Mouse (Mus musculus) layer of hippocampus, adult 9-10 months (tissue): ENCODE data around the gene Neurl3.

Experiments
- DNase-seq: peaks from one replicate; pipeline ENCODE4 v3.0.0; 2022; ENCODE audit warnings: low spot score

Gene Neurl3

DNA sequence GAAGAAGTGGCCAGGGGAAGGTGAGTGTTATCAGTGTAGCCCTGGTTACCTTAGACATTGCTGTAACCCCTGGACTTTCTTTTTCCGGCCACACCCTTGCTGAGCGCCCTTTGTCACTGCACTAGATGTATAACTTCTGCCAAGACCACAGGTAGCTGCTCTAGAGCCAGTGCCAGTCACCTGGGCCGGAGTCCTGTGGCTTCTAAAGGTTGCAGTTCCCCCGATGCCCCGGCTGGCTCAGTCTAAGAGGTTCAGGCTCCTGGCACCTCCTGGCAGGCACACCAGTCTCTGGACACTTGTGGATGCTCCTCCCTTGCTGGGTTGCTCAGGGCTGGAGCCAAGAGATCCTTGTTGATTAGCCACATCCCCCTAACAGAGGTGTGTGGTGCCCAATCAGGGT lies at the start of gene Neurl3:
TSS of gene Neurl3 (minus strand) at position 225 of the 400 bp plus-strand sequence.
- DNase-seq = no peak

DNA sequence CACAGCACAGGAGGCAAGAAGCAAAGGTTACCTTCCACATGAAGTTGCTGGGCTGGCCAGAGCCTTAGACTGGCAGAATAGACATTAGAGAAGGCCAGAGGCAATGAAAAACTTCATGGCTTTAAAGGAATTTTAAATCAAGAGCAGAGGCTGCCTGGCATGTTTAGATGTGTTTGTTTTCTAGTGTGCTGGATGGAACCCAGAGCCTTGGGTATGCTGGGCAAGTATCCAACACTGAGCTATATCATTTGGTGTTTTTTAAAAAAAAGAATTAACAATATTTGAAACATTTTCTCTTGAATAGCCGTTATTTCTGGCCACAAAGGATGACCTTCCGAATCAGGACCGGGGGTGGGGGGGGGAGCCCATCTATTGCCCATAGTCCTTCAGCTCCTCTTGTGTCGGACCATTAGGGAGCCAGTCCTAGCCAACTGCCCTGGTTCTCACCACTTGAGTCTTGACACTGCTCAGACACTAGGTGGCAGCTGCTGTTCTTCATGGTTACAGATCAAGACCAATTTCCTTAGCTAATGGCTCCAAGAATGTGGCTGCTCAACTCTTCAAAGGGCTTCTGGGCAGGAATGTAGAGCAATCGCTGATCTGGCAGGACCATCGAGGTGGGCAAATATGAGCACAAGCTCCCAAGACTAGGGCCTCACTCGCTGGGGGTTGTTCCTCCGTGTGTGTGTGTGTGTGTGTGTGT lies 49.4 kb upstream of the Neurl3 start:
- DNase-seq = no peak

DNA sequence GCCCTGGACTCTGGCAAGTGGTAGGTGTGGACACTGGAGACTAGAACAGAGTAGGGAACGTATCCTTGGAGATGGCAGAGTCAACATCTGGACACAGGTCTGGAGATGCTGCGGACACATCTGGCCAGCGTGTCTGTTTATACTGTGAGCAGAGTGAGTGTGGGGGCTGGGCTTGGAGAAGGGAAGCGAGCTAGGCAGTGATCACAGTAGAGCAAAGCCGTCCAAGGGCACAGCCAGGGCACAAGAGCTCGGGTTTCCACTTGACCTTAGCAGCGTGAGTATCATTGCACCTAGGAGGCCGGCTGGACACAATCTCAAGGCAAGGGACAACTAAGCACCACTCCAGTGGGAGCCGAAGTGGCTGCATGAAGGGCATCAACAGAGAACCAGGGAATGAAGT lies 48.6 kb upstream of the Neurl3 start:
- DNase-seq = no peak

DNA sequence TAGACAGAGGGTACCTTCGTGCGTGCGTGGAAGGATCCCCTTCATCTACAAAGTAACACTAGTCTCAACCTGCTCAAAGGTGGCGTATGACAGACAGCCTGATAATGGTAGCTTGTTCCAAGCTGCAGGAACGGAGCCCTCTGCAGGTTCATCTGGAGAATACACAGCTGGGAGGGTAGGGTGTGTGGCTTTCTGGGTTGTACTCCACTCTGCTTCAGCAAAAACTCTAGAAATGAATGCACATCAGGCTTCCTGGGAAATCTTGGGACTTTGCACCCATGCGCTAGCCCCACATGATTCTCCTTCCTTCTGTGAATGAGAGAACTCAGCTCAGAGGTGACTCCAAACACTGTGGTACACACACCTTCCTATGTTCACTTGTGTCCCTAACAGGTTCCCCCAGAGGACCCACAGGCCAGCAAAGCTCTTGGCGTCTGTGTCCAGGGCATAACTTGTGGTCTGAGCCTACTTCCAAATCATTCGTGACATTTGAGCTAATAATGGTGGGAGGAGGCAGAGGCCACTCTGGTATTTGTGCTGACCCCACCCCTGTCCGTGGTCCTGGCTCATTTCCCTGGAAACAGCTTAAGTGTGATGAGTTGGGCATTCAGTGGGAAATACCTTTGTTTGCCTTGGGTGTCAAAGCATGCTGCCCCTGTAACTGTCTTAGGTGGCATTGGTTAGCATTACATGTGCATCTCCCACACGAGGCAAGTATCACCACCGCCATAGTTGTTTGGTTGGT lies 47.5 kb upstream of the Neurl3 start:
- DNase-seq = no peak

DNA sequence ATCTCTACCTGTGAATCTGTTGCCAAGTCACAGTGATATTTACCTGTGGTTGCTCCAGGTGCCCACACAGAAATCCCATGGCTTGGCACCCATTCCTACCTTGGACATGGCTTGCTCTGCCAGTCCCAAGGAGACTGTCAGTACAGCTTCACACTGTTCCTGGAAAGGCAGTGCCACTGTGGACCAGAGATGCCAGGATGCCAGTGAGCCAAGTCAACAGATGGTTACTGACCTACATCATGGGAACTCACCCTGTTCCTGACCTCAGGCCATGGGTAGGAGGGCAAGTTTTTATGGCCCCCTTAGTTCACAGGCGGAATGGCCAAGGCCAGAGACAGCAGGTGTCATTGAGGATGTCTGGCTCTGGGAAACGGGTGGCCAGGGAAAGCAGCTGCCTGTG lies 46.7 kb upstream of the Neurl3 start:
- DNase-seq = no peak

DNA sequence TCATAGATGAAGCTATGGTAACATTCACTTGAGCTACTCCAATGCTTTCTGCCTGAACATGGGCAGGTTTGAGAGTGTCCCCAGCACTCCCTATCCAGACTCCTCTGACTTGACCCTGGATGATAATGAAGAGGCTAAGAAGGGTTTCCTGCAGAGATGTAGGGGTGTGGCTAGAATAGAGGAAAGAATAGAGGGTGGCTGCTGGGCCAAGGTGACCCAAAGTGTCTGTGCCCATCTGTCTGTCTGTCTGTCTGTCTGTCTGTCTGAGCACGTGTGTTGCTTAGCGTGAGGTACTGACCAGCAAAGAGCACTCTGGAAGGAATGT lies 41.3 kb upstream of the Neurl3 start:
- no peak for DNase-seq

DNA sequence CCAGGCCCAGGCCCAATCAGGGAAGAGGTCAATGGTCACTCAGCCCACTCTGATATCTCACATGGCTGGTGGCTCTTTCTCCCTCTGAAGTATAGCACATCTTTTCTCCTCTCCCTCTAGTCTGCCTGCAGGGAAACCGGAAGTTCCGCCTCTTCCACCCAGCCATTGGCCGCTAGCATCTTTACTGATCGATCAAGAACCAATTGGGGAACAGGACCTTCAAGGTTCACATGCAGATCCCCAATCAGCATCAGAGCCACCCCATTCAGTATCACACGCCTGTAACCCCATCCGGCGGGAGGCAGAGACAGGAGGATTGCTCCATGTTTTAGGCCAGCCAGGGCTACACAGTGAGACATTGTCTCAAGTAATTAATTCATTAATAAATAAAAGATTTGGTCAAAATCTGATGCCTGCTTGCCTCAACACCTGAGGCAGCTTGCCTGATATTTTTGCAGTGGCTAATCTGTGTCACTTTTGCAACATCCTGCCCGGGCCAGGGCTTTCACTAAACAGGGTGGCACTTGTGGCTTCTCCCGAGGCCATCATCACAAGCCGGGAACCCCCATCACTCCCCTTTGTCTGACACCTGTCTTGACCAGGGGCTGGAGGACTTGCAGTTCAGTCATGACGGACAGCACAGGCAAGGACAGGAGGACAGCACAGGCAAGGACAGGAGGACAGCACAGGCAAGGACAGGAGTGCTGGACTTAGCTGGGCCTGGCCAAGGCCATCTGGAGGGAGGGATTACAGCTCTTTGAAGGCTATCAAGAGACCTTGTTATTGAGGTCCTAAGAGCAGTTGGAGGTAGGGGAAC lies 40.7 kb upstream of the Neurl3 start:
- DNase-seq = no peak

DNA sequence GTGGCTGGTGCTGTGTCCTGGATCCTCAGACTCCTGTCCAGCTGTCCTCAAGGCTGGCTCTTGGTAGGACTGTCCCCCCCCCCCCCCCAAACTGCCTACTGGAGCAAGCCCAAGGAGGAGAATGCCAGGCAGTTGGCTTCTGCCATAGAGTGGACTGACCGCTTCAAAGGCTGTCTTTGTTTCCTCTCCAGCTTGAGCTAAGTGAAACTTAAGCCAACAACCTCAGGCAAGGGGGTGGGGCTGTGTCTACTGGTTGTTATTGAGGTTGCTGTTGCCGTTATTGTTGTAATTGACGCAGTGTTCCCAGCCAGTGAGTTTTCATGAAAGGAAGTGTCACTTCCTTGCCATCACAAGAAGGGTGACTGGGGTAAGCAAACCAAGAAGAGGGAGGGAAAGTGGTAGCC lies 35.0 kb upstream of the Neurl3 start:
- DNase-seq = no peak

DNA sequence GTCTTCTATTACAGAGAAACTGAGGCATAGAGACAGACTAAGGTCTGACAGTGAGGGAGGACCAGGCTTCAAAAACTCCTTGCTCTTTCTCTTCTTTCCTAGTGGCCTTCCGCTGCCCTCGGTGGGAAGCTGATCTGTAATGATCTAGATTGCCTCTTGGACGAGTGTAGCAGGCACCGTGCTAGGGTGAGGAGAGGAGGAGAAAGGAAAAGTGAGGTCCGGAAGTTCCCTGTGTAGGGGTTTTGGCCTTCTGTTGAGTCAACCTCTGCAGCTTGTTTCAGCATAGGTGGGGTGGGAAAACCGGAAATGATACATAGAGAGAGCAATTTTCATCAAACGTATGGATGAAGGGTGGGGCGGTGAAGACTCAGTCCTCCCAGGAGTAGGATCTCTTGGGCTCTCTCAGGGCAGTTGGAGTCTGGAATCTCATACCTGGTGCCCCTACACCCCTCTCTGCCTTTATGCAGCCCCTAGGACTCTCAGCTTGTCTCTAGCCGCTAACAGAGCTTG lies 34.5 kb upstream of the Neurl3 start:
- no peak for DNase-seq

DNA sequence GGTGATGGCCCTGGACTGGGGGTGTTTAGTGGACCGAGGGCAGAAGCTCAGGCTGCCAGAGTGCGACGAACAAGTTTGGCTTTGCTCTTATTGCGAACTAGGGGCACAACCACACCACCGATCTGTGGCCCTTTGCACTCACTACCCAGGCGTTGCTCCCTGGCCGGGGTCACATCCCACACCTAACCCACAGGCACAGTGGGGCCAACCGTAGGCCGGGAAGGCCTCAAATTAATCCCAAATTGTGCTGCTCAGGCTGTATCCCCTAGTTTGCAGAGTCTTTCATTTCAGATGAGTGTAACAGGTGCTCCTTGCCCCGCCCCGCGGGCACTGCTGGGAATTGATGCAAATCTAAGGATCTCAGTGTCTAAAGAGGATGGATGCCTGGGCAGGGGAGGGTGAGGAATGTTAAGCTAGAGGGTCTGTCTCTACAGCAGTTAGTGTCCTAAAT lies 34.0 kb upstream of the Neurl3 start:
- DNase-seq = no peak

DNA sequence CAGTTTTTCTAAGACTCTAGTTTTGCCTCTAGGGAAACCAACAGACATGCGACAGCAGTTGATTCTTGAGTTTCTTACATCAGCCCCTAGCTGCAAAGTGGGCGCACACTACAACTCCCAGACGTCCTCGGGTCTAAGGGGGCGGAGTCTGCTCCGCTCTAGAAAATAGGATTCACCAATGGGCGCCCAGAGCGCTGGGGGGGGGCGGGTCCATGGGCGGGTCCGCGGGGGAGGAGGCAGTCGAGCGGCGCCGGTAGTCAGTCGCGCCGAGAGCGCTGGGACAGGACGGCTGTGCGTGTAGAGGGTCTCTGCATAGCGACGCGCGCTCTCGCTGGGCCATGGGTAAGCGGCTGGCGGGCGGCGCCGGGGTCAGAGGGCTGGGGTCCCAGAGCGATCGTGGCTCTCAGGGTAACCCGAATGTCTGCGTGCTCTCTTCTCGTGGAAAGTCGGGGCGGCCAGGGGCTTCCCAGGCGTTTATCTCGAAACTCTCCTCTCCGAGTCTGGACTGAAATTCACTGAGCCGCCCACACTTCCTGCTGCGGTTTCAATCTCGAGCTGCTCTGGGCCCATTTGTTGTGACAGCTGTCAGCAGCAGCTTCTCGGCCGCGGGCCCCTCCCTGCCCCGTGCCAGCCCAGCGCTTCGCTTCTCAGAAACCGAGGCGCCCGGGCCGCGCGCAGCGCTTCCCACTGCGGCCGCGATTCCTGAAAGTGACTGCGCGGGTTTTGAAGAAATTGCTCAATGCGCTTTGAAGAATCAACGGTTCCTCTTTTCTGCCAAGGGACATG lies 33.2 kb upstream of the Neurl3 start, which contains the start of gene Arid5a:
TSS of gene Arid5a (plus strand) at position 239 of the 786 bp plus-strand sequence.
- peak; percentile 59 for DNase-seq

DNA sequence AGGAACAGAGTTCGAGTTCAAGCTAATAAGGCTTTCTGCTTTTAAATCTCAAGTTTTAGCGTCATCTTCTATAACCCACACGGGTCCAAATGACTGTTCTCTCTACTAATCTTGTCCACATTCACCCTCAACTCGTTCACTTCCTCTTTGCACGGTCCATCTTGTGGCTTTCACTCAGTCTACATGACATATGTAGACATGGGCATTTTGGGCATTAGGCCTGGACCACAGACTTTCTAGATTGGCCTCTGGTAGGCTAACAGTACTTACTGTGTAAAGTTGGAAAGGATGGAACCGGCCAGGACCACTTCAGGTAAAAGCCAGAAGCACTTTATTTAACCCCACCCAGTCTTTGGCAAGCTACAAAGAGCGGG lies 32.6 kb upstream of the Neurl3 start:
- no peak for DNase-seq

DNA sequence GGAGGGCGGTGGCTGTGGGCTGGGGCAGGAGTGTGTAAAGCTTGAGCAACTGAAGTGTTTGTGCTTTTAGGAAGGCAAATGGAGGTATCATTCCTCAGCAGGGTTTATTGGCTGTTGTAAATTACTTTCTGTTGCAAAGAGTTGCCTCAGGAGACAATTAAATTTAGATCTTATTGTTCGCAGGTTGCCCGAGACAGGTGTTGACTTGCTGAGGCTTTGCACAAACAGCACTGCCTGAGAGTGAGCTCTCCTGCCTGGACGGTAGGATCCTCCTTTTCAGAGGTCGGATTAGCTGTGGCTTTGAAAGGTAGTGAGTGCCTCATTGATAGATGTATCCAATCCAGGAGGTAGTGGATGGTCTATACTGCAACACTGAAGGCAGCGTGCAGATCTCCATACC lies 31.6 kb upstream of the Neurl3 start:
- no peak for DNase-seq

DNA sequence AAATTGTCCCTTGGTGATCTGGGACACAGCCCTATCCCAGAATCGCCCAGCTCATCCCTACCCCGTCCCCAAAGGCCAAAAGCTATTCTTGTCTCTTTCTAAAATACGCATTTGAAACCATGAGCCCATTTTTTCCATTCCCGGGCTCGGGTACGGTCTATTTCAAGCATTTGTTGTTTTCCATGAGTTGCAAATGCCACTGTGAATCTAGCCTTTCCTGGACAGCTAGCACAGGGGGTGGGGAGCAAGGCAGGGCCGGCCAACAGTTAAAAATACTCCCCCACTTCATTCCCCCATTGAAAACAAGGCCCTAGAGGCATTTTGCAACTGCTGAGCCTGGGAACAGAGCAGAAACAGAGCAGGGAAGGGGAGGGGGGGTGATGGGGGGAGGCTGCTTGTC lies 30.3 kb upstream of the Neurl3 start:
- DNase-seq = no peak

DNA sequence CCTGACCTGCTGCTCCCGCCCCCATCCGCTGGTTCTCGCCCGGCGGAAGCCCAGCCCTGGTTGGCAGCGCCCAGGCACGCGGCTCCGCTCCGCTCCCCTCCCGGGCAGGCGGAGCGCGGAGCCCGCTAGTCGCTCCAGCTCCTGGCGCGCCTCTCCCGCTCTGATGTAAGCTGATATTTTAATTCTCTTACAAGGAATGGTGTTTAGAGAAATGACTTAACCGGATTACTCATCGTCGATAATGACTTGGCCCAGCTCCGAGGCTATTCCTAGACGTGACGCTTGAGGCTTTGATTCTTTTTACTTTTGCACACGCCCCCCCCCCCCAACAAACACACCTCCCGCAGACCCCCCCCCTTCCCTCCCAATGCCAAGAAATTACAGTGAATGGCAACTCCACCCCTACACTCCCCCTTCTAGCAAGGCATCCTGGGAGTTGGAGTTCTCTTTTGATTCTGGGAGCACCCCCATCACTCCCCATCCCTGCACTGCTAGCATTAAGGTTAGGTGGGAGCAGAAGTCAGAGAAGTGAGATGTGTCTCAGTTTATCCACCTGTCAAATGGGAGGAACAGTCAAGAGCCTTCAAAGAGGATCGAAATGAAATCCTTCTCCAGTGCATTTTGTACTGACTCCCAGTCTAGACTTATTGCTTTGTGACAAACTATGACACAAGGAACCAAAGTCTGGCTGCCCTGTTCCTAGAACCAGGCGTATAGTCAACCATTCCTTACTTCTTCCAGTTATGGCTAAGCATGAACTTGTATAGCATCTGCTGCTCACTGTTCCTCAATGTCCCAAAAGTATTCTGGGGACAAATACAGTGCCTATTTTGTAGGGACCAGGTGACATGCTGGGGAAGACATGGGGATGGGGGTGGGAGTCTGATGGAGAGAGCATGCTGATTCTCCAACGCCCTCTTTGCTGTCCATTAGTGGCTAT lies 29.2 kb upstream of the Neurl3 start:
- no peak for DNase-seq

DNA sequence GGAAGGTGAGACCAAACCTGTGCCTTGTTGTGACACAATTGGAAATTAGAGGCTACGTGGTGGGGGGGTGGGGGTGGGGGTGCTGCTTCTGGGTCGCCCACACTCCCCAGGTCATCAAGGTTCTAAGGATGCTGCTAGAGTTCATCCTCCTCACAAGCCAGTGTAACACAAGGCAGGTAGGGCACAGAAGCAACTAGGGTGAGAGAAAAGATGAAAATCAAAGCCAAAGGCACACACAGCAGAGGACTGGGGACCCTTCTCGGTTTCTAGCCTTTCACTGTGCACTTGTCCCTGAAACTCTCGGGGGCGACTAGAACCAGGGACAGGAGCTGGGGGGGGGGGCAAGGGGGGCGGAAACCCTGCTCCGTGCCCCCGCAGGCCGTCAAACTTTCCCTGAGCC lies 28.5 kb upstream of the Neurl3 start:
- DNase-seq = no peak

DNA sequence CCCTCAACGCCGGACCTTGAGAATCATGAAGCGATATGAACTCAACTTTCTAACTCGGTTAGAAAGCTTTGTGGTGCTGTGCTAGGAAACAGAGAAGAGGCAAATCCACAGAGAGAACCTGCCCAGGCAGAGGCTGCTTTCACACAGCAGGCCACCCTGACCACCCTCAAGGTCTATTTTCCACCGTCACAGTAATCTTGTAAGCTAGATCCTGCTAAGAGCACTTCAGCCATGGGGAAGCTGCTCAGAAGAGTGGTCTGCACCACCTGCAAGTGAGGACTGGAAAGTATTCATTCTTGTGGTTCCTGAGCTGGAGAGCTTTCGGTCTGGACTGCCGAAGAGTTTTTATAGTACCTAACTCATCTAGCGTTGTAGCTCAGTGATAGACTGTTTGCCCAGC lies 27.8 kb upstream of the Neurl3 start:
- no peak for DNase-seq

DNA sequence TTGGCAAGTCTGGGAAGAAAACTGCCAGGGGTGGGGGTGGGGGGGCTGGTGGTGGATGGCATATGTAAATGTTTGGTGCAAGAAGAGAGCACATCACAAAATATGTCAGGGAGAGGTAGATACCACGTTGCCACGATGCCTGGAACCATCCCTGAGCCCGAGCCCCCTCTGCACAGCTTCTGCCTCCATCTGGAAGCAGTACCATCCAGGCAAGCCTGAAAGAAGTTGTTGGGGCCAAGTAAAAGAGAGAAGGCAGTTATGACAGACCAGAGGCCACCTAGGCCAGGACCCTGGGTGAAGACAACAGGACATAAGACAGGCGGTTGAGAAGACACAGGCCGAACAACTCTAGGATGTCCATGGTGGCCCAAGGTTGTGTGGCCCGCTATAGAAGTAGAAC lies 26.0 kb upstream of the Neurl3 start:
- DNase-seq = no peak

DNA sequence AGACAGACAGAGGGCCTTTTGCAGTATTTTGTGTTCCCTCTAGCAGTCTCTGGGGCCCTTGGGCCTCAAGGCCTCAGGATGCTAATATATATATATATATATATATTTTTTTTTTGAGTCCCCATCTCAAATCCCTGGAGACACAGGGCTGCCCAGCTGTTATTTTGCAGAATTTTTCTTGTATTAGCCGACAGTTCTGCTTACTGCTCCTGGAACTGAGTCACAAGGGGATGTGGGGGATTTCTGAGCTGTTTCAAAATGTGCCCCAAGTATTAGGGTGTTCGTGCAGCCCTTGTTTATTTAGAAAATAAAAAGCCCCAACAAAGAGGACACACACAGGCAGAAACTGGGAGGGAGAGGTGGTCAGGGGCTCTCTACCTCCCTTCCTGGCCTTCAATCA lies 25.2 kb upstream of the Neurl3 start:
- DNase-seq = no peak

DNA sequence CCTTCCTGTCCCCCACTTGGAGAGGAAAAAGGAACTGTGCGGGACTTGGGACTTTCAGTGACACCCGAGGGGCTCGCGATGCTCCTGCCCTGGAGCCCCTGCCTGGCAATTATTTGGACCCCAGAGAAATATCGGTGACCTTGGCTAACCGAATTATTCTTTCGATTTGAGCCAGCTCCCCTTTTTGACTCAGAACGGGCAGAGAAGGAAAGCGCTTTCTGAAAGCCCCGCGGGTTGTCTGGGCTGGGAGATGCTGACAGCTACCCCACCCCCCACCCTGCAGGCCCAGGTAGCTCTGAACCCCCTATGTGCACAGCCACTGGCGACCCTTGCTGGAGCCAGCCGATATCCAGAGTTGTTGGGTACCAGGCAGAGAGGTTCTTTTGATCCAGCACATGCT lies 24.6 kb upstream of the Neurl3 start:
- no peak for DNase-seq

DNA sequence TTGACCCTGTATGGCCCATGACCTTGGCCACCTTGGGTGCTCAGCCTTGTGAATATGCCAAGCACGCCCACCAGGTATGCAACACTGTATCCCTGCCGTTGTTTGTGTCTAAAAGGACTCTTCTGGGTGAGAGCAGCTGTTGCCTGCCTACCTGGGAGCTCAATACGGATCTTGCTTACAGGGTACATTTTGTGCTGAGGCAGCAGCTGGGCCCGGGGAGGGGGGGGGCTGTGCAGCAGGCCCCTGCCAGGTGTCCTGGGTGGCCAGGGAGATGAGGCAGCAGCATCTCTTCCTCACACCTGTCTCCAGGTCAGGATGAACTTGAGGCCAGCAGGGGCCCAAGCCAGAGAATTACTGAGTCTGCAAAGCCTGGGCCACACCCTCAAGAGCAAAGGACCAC lies 23.6 kb upstream of the Neurl3 start:
- no peak for DNase-seq
